Mouse (Mus musculus) heart, postnatal 0 days (tissue): ENCODE measurements at regions not wholly inside any gene's neighbourhood (a gene's known extent, or its start where the extent isn't known, plus 50 kb on each side); places are given as distances from the start of the nearest gene placed in this dataset.

ENCODE experiments used
- ATAC-seq: fragments of 200-750 bp; cut with Nextera tagmentation; 2 replicates; pipeline ENCODE4 v1.8.0; 2017; ENCODE audit warnings: low read depth, moderate number of reproducible peaks, moderate library complexity; ENCODE audit not compliant: insufficient read depth
- DNase-seq: peaks from one replicate; pipeline ENCODE4 v3.0.0-alpha.2; 2016; ENCODE audit warnings: low spot score
- H3K27ac ChIP-seq: fragments of 300-500 bp; sonication (generic); 2 replicates; pipeline ENCODE4 v1.5.1; 2014; ENCODE audit warnings: low read depth, mild to moderate bottlenecking
- H3K27me3 ChIP-seq: fragments of 300-500 bp; sonication (generic); 2 replicates; pipeline ENCODE4 v1.6.1; 2014; ENCODE audit warnings: low read length, mixed read lengths; ENCODE audit not compliant: control insufficient read depth, insufficient read depth
- H3K36me3 ChIP-seq: fragments of 300-500 bp; sonication (generic); replicated peaks from 2 replicates; pipeline ENCODE4 v1.6.1; 2014; ENCODE audit warnings: low read length, mixed read lengths; ENCODE audit not compliant: control insufficient read depth, insufficient read depth
- H3K4me1 ChIP-seq: fragments of 300-500 bp; sonication (generic); 2 replicates; pipeline ENCODE4 v1.6.1; 2014; ENCODE audit warnings: antibody characterized with exemption; ENCODE audit not compliant: control insufficient read depth, insufficient read depth
- H3K4me2 ChIP-seq: fragments of 300-500 bp; sonication (generic); 2 replicates; pipeline ENCODE4 v1.6.1; 2014; ENCODE audit warnings: low read depth, mild to moderate bottlenecking, low read length, moderate library complexity
- H3K4me3 ChIP-seq: fragments of 300-500 bp; sonication (generic); 2 replicates; pipeline ENCODE4 v1.5.1; 2014; ENCODE audit warnings: low read depth, low read length
- H3K9ac ChIP-seq: fragments of 300-500 bp; sonication (generic); replicated peaks from 2 replicates; pipeline ENCODE4 v1.6.1; 2014; ENCODE audit warnings: low read depth, low read length, mixed read lengths
- H3K9me3 ChIP-seq: fragments of 300-500 bp; sonication (generic); replicated peaks from 2 replicates; pipeline ENCODE4 v1.6.1; 2016; ENCODE audit warnings: low read length; ENCODE audit not compliant: control insufficient read depth
- CTCF ChIP-seq: IDR thresholded peaks from 2 replicates; pipeline ENCODE4 v1.5.1; 2016; ENCODE audit warnings: antibody characterized with exemption, control low read depth, low read depth
- EP300 ChIP-seq: IDR thresholded peaks from 2 replicates; pipeline ENCODE4 v1.6.1; 2016; ENCODE audit warnings: antibody characterized with exemption, low read depth
- WGBS: fragments of 180-500 bp; shearing (Covaris S2); extraction: QIAGEN DNeasy Blood & Tissue Kit; methylation state at CpG from one replicate; pipeline ENCODE4 v1.1.7; 2014; 5-methylcytosine and 5-hydroxymethylcytosine counted together

GRCm38 (mm10) chr1:43259841-43260240 is 63.1 kb upstream of the Fhl2 start:
- peak overlapping the region; percentile 89 for H3K27ac ChIP-seq
- H3K27me3 ChIP-seq, result no peaks in the 10 kb centered on the region
- no peak overlapping the region for H3K4me2 ChIP-seq
- H3K9ac ChIP-seq, result no peak overlapping the region
- H3K9me3 ChIP-seq, result no peaks in the 10 kb centered on the region
- peak; percentile 91 for DNase-seq
- peaks cover 29% of the 10 kb centered on the region for H3K4me1 ChIP-seq
- H3K4me3 ChIP-seq, result no peak overlapping the region
- peak; percentile 94 for ATAC-seq
- WGBS, result 37% methylated on average over 1 of the region's 1 CpGs
- TF ChIP-seq EP300 (peak; percentile 90), CTCF (no peak)
- no peaks in the 10 kb centered on the region for H3K36me3 ChIP-seq

DNA sequence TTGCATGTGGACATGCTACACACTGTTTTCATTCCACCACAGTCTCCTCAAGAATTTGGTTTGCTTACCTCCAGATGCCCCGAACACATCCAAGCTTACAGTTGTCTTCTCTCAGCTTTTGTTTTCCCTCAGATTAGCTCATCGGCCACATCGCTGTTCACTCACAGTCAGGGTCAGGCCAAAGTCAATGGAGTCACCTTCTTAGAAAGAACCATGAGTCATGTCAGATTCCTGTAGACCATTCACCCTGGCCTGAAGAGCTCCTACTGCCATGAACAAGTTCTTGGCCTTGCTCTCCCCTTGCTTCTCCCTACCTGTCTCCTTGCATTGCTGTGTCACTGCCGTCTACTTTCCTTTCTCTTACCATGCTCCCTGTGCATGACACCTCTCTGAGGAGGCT is 63.7 kb upstream of the Fhl2 start:
- ATAC-seq (peak; percentile 37; the same call in 1 of the 2 replicates), DNase-seq (peak; percentile 45)
- Histone ChIP-seq H3K27me3 (no peaks in the 10 kb centered on the region), H3K4me3 (no peak overlapping the region), H3K4me2 (no peak overlapping the region), H3K36me3 (no peaks in the 10 kb centered on the region), H3K9ac (no peak overlapping the region), H3K4me1 (peaks cover 29% of the 10 kb centered on the region), H3K9me3 (no peaks in the 10 kb centered on the region), H3K27ac (peak overlapping the region; percentile 89)
- WGBS, result 44% methylated on average over 4 of the region's 4 CpGs
- TF ChIP-seq CTCF (no peak), EP300 (no peak)

GRCm38 (mm10) chr1:43264407-43264889 is 67.7 kb upstream of the Fhl2 start:
- H3K4me1 ChIP-seq, result no peaks in the 10 kb centered on the region; the same call in 1 of the 2 replicates
- 8% methylated on average over 5 of the region's 5 CpGs for WGBS
- TF ChIP-seq EP300 (no peak), CTCF (peak; percentile 91)
- peak; percentile 85 for DNase-seq
- peak overlapping the region; percentile 19; the same call in 1 of the 2 replicates for H3K4me2 ChIP-seq
- ATAC-seq, result peak; percentile 21; the same call in 1 of the 2 replicates
- H3K4me3 ChIP-seq, result no peak overlapping the region
- no peaks in the 10 kb centered on the region for H3K9me3 ChIP-seq
- no peaks in the 10 kb centered on the region for H3K36me3 ChIP-seq
- H3K27me3 ChIP-seq, result no peaks in the 10 kb centered on the region
- no peak overlapping the region for H3K27ac ChIP-seq
- H3K9ac ChIP-seq, result no peak overlapping the region

GRCm38 (mm10) chr1:43265699-43266455 is 69.1 kb upstream of the Fhl2 start:
- H3K27me3 ChIP-seq, result no peaks in the 10 kb centered on the region
- no peak overlapping the region for H3K9ac ChIP-seq
- no peaks in the 10 kb centered on the region for H3K36me3 ChIP-seq
- no peak overlapping the region for H3K27ac ChIP-seq
- no peak for TF ChIP-seq EP300
- DNase-seq (no peak), ATAC-seq (no peak)
- no peaks in the 10 kb centered on the region for H3K9me3 ChIP-seq
- H3K4me1 ChIP-seq, result no peaks in the 10 kb centered on the region
- no peak overlapping the region for H3K4me3 ChIP-seq
- no peak overlapping the region for H3K4me2 ChIP-seq
- WGBS, result 60% methylated on average over 5 of the region's 5 CpGs

GRCm38 (mm10) chr1:43269685-43270084 is 72.9 kb upstream of the Fhl2 start:
- ATAC-seq, result no peak
- Histone ChIP-seq H3K27ac (no peak overlapping the region), H3K4me1 (no peaks in the 10 kb centered on the region), H3K4me3 (no peak overlapping the region), H3K27me3 (no peaks in the 10 kb centered on the region), H3K9me3 (no peaks in the 10 kb centered on the region), H3K4me2 (no peak overlapping the region), H3K36me3 (no peaks in the 10 kb centered on the region), H3K9ac (no peak overlapping the region)
- TF ChIP-seq CTCF (peak; percentile 58), EP300 (no peak)
- DNase-seq, result no peak
- WGBS, result 35% methylated on average over 7 of the region's 7 CpGs
